Mouse (Mus musculus): ENCODE measurements around the gene Gng13. TPM values are rescaled to one million over a fixed set of nuclear protein-coding genes. Genes with fewer than 3 reads are reported as not detected.

The Gng13 gene
- total and polyA plus RNA-seq, 3 experiments: 0.13 to 3.9 TPM; not detected in 1

DNA sequence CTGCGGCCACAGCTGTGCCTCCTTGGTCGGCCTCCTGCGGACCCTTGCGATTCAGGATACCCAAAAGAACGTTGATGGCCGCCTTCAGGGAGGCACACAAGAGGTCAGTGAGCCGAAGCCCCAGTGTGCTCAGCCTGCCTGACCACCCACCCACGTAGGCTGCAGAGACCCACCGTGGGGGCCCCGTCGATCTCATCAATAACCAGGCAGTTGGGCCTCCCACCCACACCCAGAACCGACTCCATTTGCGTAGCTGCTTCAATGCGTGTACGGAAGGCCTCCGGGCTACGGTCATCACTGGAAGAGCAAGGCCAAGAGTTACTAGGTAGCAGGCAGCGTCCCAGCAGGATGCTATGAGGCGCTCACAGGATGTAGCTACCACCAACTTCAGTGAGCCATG lies 6.5 kb downstream of the Gng13 start:
- Histone ChIP-seq H3K27ac (ENCODE audit: control insufficient read depth, low read depth, low read length) (no peak overlapping the region), H3K4me1 (ENCODE audit: control insufficient read depth in 1 of 2, insufficient read depth in 2 of 2, low read length in 2 of 2) (peaks cover 0 to 14% of the 10 kb centered on the region in 2 experiments; a peak in 2 of 4 replicates), H3K9ac (ENCODE audit: control insufficient read depth, low read depth, low read length, poor library complexity, severe bottlenecking) (no peak overlapping the region), H3K9me3 (replicated peaks; ENCODE audit: insufficient read depth, low read length) (no peaks in the 10 kb centered on the region), H3K4me3 (ENCODE audit: control insufficient read depth in 1 of 2, insufficient read depth in 1 of 2, low read depth in 2 of 2, low read length in 2 of 2) (no peak overlapping the region), H3K36me3 (ENCODE audit: control insufficient read depth in 1 of 2, insufficient read depth in 2 of 2, low read length in 2 of 2) (no peaks in the 10 kb centered on the region), H3K27me3 (ENCODE audit: control insufficient read depth in 1 of 2, insufficient read depth in 2 of 2, low read length in 2 of 2) (no peaks in the 10 kb centered on the region), H3K79me2 (ENCODE audit: control insufficient read depth, insufficient read depth, low read length, poor library complexity) (peaks cover 8% of the 10 kb centered on the region)
- no peak for DNase-seq (ENCODE audit: low read depth, low spot score)
- TF ChIP-seq ZNF384 (IDR thresholded peaks at IDR 0.05; ENCODE audit: low read depth, low read length): no peak
- TF ChIP-seq SMC3 (IDR thresholded peaks at IDR 0.05; ENCODE audit: low read depth, low read length): no peak

DNA sequence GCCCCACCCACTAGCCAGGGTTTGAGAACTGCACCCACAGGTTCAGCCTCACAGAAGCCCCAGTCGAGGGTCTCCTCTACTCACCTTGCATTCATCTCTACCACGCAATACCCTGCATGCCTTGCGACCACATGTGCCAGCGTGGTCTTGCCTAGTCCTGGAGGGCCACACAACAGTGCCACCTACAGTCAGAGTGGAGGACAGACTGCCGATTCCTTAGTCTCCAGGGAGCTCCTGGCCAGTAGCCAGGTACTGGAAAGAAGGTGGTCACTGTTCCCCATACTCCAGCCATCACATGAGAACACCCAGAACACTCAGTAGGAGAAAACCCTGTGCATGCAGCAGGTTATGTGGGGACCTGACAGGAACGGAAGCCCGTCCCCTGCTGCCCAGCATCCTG lies 6.9 kb downstream of the Gng13 start:
- TF ChIP-seq RCOR1 (IDR thresholded peaks at IDR 0.05; ENCODE audit: low read depth, low read length): no peak
- peak; percentile 45 to 60 (median 55) for TF ChIP-seq CTCF (IDR thresholded peaks at IDR 0.05 in 2 of 3, conservative IDR thresholded peaks at IDR 0.05 in 1 of 3; ENCODE audit: control insufficient read depth in 1 of 3, insufficient read depth in 1 of 3, low read depth in 2 of 3, low read length in 3 of 3, poor library complexity in 1 of 3, severe bottlenecking in 1 of 3)
- peak; percentile 54 for DNase-seq (ENCODE audit: low read depth, low spot score)
- Histone ChIP-seq H3K79me2 (ENCODE audit: control insufficient read depth, insufficient read depth, low read length, poor library complexity) (peaks cover 8% of the 10 kb centered on the region), H3K9me3 (replicated peaks; ENCODE audit: insufficient read depth, low read length) (no peaks in the 10 kb centered on the region), H3K4me3 (ENCODE audit: control insufficient read depth in 1 of 2, insufficient read depth in 1 of 2, low read depth in 2 of 2, low read length in 2 of 2) (no peak overlapping the region), H3K36me3 (ENCODE audit: control insufficient read depth in 1 of 2, insufficient read depth in 2 of 2, low read length in 2 of 2) (no peaks in the 10 kb centered on the region), H3K27me3 (ENCODE audit: control insufficient read depth in 1 of 2, insufficient read depth in 2 of 2, low read length in 2 of 2) (no peaks in the 10 kb centered on the region), H3K4me1 (ENCODE audit: control insufficient read depth in 1 of 2, insufficient read depth in 2 of 2, low read length in 2 of 2) (peaks cover 0 to 16% of the 10 kb centered on the region in 2 experiments; a peak in 2 of 4 replicates), H3K27ac (ENCODE audit: control insufficient read depth, low read depth, low read length) (no peak overlapping the region), H3K9ac (ENCODE audit: control insufficient read depth, low read depth, low read length, poor library complexity, severe bottlenecking) (no peak overlapping the region)

DNA sequence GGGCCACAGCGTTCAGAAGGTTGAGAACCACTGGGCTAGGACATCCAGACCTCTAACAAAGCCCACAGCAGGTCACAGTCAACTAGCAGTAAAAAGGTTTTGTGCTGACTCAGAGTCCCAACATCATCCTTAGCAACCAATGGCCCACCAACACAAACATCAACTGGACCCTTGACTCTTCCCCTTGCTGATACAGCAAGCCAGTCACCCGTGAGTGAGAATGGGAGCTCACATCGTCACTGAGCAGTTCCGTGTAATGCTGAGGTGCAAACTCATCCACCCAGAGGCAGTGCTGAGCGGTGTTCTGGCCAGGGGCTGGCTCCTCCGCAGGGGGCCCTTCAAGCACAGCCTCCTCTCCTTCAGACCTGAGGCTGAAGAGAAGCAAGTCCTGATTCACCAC lies 8.3 kb downstream of the Gng13 start:
- H3K27me3 ChIP-seq (ENCODE audit: control insufficient read depth in 1 of 2, insufficient read depth in 2 of 2, low read length in 2 of 2): no peaks in the 10 kb centered on the region

DNA sequence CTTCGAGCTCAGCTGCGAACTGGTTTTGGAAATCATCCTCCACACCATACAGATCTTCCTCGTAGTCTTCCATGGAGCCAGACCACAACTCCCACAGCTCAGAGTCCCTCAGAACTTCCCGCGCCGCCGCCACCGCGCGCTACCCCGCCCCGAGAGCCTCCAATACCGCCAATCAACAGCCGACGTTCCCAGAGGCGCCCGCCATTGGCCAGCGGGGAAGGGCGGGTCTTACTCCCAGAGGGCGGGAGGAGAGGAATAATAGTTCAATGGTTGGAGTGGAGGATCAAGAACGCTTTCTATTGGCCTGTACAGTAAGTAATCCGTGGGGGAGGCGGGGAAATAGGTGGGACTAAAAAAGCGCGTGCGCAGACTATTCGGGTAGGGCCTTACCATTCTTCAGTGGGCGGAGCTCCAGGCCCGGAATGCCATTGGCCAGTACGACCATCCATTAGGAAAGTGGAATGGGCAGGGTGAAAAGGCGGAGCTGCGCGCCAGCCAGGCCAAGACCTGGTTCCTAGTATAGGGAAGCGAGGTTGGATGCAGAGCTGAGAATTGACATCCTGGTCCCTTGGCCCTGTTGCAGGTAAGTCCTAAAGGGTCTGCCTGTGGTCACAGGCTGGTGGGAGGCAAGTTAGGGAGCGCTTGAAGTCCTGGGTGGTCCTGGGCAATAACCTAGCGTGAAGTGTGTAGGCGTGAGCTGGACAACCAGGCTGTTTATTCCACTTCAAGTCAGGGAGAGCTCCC lies 10.5 kb downstream of the Gng13 start, which contains the start of the genes Chtf18 and Rpusd1:
TSS of gene Chtf18 (minus strand) at position 155 of the 744 bp plus-strand sequence.
TSS of gene Rpusd1 (plus strand) at position 406 of the 744 bp plus-strand sequence.
- Histone ChIP-seq H3K27ac (ENCODE audit: control insufficient read depth, low read depth, low read length) (peak within 1 kb of the TSS; percentile 23; the same call in 1 of the 2 replicates), H3K27me3 (ENCODE audit: control insufficient read depth in 1 of 2, insufficient read depth in 2 of 2, low read length in 2 of 2) (no peaks in the 10 kb centered on the region), H3K79me2 (ENCODE audit: control insufficient read depth, insufficient read depth, low read length, poor library complexity) (peaks cover 8% of the 10 kb centered on the region), H3K4me3 (ENCODE audit: control insufficient read depth in 1 of 2, insufficient read depth in 1 of 2, low read depth in 2 of 2, low read length in 2 of 2) (peak within 1 kb of the TSS; percentile 73 to 81), H3K4me1 (ENCODE audit: control insufficient read depth in 1 of 2, insufficient read depth in 2 of 2, low read length in 2 of 2) (peaks cover 0 to 16% of the 10 kb centered on the region in 2 experiments; a peak in 2 of 4 replicates), H3K9me3 (replicated peaks; ENCODE audit: insufficient read depth, low read length) (no peaks in the 10 kb centered on the region), H3K9ac (ENCODE audit: control insufficient read depth, low read depth, low read length, poor library complexity, severe bottlenecking) (peak within 1 kb of the TSS; percentile 77), H3K36me3 (ENCODE audit: control insufficient read depth in 1 of 2, insufficient read depth in 2 of 2, low read length in 2 of 2) (no peaks in the 10 kb centered on the region)
- DNase-seq (ENCODE audit: low read depth, low spot score): peak; percentile 100
- TF ChIP-seq CHD2 (IDR thresholded peaks at IDR 0.05; ENCODE audit: low read length): peak; percentile 70; the same call in 1 of the 2 replicates
- TF ChIP-seq CTCF (IDR thresholded peaks at IDR 0.05 in 2 of 3, conservative IDR thresholded peaks at IDR 0.05 in 1 of 3; ENCODE audit: control insufficient read depth in 1 of 3, insufficient read depth in 1 of 3, low read depth in 2 of 3, low read length in 3 of 3, poor library complexity in 1 of 3, severe bottlenecking in 1 of 3): no peak
- peak; percentile 92 for TF ChIP-seq SIN3A (IDR thresholded peaks at IDR 0.05; ENCODE audit: low read length)
- TF ChIP-seq ZKSCAN1 (IDR thresholded peaks at IDR 0.05; ENCODE audit: low read depth, low read length): no peak
- peak; percentile 82 for TF ChIP-seq MXI1 (IDR thresholded peaks at IDR 0.05; ENCODE audit: low read depth, low read length)
- TF ChIP-seq NRF1 (IDR thresholded peaks at IDR 0.05; ENCODE audit: insufficient read depth, low read depth, low read length, poor library complexity, severe bottlenecking): peak; percentile 75
- peak; percentile 40; the same call in 1 of the 2 replicates for TF ChIP-seq KAT2A (conservative IDR thresholded peaks at IDR 0.05; ENCODE audit: low read depth, low read length)
- TF ChIP-seq ZC3H11A (IDR thresholded peaks at IDR 0.05; ENCODE audit: low read depth, low read length): no peak
- TF ChIP-seq POLR2AphosphoS2 (IDR thresholded peaks at IDR 0.05; ENCODE audit: low read length): peak; percentile 65; the same call in 1 of the 2 replicates
- TF ChIP-seq RCOR1 (IDR thresholded peaks at IDR 0.05; ENCODE audit: low read depth, low read length): no peak
- TF ChIP-seq SMC3 (IDR thresholded peaks at IDR 0.05; ENCODE audit: low read depth, low read length): no peak
- no peak for TF ChIP-seq BHLHE40 (IDR thresholded peaks at IDR 0.05; ENCODE audit: borderline replicate concordance, low read depth, low read length)
- TF ChIP-seq POLR2AphosphoS5 (IDR thresholded peaks at IDR 0.05; ENCODE audit: borderline replicate concordance, low read depth, low read length): no peak
- TF ChIP-seq POLR2A (IDR thresholded peaks at IDR 0.05; ENCODE audit: control insufficient read depth in 1 of 2, insufficient read depth in 1 of 2, low read depth in 1 of 2, low read length in 2 of 2, poor library complexity in 1 of 2): peak; percentile 60 to 95
- peak; percentile 90; the same call in 1 of the 2 replicates for TF ChIP-seq E2F4 (IDR thresholded peaks at IDR 0.05; ENCODE audit: borderline replicate concordance, low read depth, low read length)
- TF ChIP-seq RAD21 (IDR thresholded peaks at IDR 0.05; ENCODE audit: low read depth, low read length): no peak

More for the DNA sequence above, 8.3 kb downstream of the Gng13 start:
- Histone ChIP-seq H3K4me1 (ENCODE audit: control insufficient read depth in 1 of 2, insufficient read depth in 2 of 2, low read length in 2 of 2) (peaks cover 0 to 16% of the 10 kb centered on the region in 2 experiments; a peak in 2 of 4 replicates), H3K4me3 (ENCODE audit: control insufficient read depth in 1 of 2, insufficient read depth in 1 of 2, low read depth in 2 of 2, low read length in 2 of 2) (no peak overlapping the region), H3K9ac (ENCODE audit: control insufficient read depth, low read depth, low read length, poor library complexity, severe bottlenecking) (no peak overlapping the region), H3K9me3 (replicated peaks; ENCODE audit: insufficient read depth, low read length) (no peaks in the 10 kb centered on the region), H3K36me3 (ENCODE audit: control insufficient read depth in 1 of 2, insufficient read depth in 2 of 2, low read length in 2 of 2) (no peaks in the 10 kb centered on the region), H3K27ac (ENCODE audit: control insufficient read depth, low read depth, low read length) (no peak overlapping the region), H3K79me2 (ENCODE audit: control insufficient read depth, insufficient read depth, low read length, poor library complexity) (peaks cover 8% of the 10 kb centered on the region)
- TF ChIP-seq NELFE (IDR thresholded peaks at IDR 0.05; ENCODE audit: low read depth, low read length) (no peak), ZNF384 (IDR thresholded peaks at IDR 0.05; ENCODE audit: low read depth, low read length) (no peak)
- DNase-seq (ENCODE audit: low read depth, low spot score): no peak

All from MEL (cell line).